Mouse (Mus musculus): Measurements from ENCODE around the gene Fxn.

Gene Fxn

GRCm38 (mm10) chr19:24300994-24301767 is 20.8 kb upstream of the Fxn start:
- DNase-seq (ENCODE audit: low spot score in 2 of 2): peak; percentile 47 to 66

- no peak for DNase-seq (ENCODE audit: low spot score in 2 of 2)
Observed at GRCm38 (mm10) chr19:24293537-24293936, 13.1 kb upstream of the Fxn start.

GRCm38 (mm10) chr19:24284187-24284586 is 3.8 kb upstream of the Fxn start:
- peak; percentile 62 to 67 for DNase-seq (ENCODE audit: low spot score in 2 of 2)

- no peak for DNase-seq (ENCODE audit: low spot score in 2 of 2)
Observed at GRCm38 (mm10) chr19:24281288-24281980, 1.0 kb upstream of the Fxn start.

GRCm38 (mm10) chr19:24279706-24280600 is 452 bp downstream of the Fxn start:
- DNase-seq (ENCODE audit: low spot score in 2 of 2): peak; percentile 75 to 78

- DNase-seq (ENCODE audit: low spot score in 2 of 2): no peak
Observed at GRCm38 (mm10) chr19:24278859-24279258, 1.5 kb downstream of the Fxn start.

- DNase-seq (ENCODE audit: low spot score in 2 of 2): no peak
Observed at GRCm38 (mm10) chr19:24274281-24274680, 6.1 kb downstream of the Fxn start.

- peak; percentile 42 to 53 for DNase-seq (ENCODE audit: low spot score in 2 of 2)
Observed at GRCm38 (mm10) chr19:24271746-24272426, 8.5 kb downstream of the Fxn start.

- no peak for DNase-seq (ENCODE audit: low spot score in 2 of 2)
Observed at GRCm38 (mm10) chr19:24271326-24271725, 9.1 kb downstream of the Fxn start.

- DNase-seq (ENCODE audit: low spot score in 2 of 2): no peak
Observed at GRCm38 (mm10) chr19:24268531-24268930, 11.9 kb downstream of the Fxn start.

GRCm38 (mm10) chr19:24266046-24266830 is 14.2 kb downstream of the Fxn start:
- no peak for DNase-seq (ENCODE audit: low spot score in 2 of 2)

GRCm38 (mm10) chr19:24264991-24265390 is 15.4 kb downstream of the Fxn start:
- peak; percentile 71 to 78 for DNase-seq (ENCODE audit: low spot score in 2 of 2)

GRCm38 (mm10) chr19:24262736-24263135 is 17.7 kb downstream of the Fxn start:
- DNase-seq (ENCODE audit: low spot score in 2 of 2): no peak

GRCm38 (mm10) chr19:24259390-24260351 is 20.7 kb downstream of the Fxn start:
- no peak for DNase-seq (ENCODE audit: low spot score in 2 of 2)

GRCm38 (mm10) chr19:24258368-24258767 is 22.0 kb downstream of the Fxn start:
- DNase-seq (ENCODE audit: low spot score in 2 of 2): no peak

- DNase-seq (ENCODE audit: low spot score in 2 of 2): no peak
Observed at GRCm38 (mm10) chr19:24257962-24258361, 22.4 kb downstream of the Fxn start.

GRCm38 (mm10) chr19:24253657-24254260 is 26.6 kb downstream of the Fxn start:
- DNase-seq (ENCODE audit: low spot score in 2 of 2): no peak

- no peak for DNase-seq (ENCODE audit: low spot score in 2 of 2)
Observed at GRCm38 (mm10) chr19:24251869-24252268, 28.5 kb downstream of the Fxn start.

GRCm38 (mm10) chr19:24243340-24243739 is 37.1 kb downstream of the Fxn start:
- DNase-seq (ENCODE audit: low spot score in 2 of 2): no peak

All from natural killer cell, adult 2 months (primary cell).